Mouse (Mus musculus) E14TG2a.4 (cell line): ENCODE data around the gene Myo10.

ENCODE experiments used
- CTCF ChIP-seq: conservative IDR thresholded peaks from 2 replicates; pipeline ENCODE4 v1.5.1; 2014; ENCODE audit warnings: low read length
- NANOG ChIP-seq: IDR thresholded peaks from 2 replicates; pipeline ENCODE4 v1.6.1; 2014; ENCODE audit warnings: borderline replicate concordance, low read length, mixed read lengths
- POU5F1 ChIP-seq: IDR thresholded peaks from 2 replicates; pipeline ENCODE4 v1.6.1; 2014; ENCODE audit warnings: low read length, borderline replicate concordance

- TF ChIP-seq CTCF (no peak), NANOG (no peak), POU5F1 (no peak)
Observed at GRCm38 (mm10) chr15:25692254-25692950, 70.1 kb downstream of the Myo10 start.
